Mouse (Mus musculus): ENCODE measurements at regions not wholly inside any gene's neighbourhood (a gene's known extent, or its start where the extent isn't known, plus 50 kb on each side); places are given as distances from the start of the nearest gene placed in this dataset.

DNA sequence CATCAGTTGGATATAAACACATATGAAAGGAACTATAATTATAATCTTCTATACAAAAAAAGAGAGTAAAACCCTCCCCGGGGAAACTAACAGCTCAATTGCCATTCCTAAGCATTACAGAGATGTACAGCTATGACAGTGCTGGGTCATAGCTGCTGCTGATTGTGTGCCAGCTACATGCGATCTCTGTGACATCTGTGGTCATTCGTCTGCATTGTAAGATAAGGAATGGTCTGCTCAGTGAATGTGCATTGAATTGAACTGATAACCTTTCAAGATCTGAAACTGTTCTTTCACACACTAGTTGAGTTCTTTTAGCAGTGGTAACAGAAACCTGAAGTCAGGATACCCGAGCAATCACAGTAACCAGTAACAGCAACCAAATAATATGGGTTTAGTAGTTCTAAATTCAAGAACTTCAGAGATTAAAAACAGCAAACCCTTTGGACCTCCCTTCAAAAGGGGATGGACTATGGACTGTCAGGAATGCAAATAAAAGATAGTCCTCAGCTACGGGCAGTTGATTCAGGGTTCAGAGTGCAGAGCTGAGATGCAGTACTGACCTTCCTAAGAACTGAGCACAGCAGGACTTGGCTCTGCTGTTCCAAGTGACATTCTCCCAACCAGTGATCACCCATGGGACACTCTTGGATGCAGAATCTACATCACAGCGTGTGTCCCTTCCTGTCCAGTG lies 295.7 kb downstream of the Cd47 start:
- DNase-seq = no peak

DNA sequence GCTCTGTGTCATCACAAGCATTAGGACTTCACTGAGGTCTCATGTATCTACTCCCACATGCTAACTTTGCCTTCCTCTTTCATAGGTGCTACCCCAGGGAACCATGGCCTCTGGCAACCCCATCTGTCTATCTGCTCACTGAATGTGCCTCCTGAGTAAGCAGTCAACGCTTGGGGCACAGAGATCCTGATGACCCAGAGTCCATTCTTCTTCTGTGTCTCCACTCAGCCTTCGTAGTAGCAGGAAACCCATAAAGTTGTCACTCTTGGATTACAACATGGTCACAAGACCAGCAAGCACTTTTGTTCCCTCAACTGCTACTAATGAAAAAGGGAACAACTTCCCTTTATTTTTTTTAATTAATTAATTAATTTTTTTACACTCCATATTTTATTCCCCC lies 296.2 kb downstream of the Cd47 start:
- DNase-seq = no peak

DNA sequence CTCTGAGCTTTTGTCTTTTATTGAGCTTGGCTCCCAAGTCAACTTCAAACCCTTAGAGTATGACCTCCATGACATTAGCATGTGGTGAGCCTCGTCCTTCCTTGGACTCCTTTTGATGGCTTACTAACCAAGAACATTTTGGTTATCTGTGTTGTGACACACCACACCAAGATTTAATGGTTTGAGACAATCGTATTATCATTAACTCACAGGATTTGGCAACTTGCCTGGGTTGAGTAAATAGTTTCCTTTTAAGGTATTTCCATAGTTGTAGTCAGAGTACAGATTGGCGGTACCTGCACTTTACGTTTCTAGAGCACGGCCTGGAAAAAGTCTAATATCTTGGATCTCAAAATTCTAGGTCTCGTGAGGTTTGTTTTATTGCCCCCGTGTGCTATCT lies 303.0 kb downstream of the Cd47 start:
- no peak for DNase-seq

DNA sequence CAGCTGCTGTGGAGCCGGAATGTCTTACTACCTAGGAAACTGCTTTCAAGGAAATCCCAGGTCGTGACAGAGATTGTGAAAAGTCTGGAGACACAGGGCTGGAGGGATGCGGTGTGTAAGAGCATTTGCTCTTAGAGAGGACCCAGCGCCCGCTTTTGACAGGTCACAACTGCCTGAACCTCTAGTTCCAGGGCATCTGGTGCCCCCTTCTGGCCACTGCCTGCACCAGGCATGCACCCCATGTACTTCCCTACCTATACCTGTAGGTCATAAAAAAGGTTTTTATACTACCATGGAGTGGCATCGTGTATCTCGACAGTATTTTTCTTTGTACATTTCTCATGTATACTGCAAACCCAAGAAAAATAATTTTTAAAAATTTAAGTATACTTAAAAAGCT lies 314.0 kb downstream of the Bbx start:
- peak; percentile 56 for DNase-seq

DNA sequence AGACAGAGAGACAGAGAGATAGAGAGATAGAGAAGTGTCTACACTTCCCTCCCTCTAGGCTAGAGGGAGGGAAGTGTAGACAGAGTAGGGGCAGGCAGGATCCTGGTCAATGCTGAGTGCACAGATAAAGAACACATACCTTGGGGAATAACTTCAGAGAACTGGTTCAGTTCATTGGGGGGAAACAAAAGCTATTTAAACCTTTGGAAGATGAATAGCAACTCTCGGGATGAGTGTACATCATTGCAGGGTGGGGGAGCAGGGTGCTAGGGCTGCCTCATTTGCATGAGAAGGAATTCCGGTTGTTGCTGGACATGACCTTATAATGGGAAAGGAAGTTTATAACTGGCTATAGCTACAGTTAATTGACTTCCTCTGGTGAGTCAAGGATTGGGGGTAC lies 309.7 kb downstream of the Bbx start:
- no peak for DNase-seq

DNA sequence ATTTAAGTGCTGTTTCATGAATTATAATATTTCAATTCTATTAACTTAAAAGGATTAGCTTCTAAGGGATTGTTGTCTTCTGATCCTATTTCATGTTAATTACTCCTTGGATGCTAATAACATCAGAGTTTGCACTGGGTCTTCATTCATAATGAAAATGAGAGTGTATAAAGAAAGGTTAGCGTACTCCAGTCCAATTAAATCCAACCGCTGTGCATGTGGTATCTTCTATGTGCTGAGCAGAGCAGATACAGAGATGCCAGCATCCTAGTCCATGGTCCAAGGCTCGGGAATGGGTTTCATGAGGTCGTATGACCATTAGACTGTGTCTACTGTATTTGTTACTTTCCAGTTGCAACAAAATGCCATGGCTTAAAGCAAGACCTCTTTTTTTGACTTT lies 307.5 kb downstream of the Bbx start:
- DNase-seq = no peak

DNA sequence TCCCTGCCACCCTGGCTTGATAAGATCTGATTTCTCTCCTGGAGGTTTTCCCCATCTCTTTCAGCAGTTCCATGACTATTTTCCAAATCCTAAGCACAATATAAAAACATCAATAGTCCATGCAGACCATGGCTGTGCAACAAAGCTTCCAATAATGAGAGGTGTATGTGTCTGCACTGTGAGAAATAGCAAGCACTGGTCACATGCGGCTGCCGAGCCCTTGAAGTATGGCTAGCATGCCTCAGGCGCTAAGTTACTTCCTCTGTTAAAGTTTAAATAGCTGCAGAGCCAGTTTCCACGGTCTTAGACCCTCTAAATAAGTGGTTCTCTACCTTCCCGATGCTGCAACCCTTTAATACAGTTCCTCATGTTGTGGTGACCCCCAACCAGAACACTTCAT lies 306.6 kb downstream of the Bbx start:
- no peak for DNase-seq

DNA sequence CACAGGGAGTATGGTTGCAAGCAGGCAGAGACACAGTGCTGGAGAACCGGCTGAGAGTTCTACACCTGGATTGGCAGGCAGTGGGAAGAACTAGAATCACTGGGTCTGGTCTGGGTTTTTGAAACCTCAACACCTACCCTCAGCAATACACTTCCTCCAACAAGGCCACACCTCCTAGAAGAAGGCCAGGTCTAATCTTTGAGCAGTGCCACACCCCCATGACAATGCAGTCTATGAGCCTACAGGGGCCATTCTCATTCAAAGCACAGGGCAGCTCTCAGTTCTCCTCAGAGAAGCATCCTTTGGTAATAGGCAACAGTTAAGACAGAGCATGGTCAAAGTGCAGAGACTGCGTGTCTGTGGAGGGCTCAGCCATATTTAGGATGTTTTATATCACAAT lies 300.8 kb downstream of the Bbx start:
- DNase-seq = no peak

Measured in thymus, postnatal 14 days (tissue).